Mouse (Mus musculus) forebrain, embryonic 11.5 days (tissue): Measurements from ENCODE around the gene Ptprn2. TPM values are rescaled to one million over a fixed set of nuclear protein-coding genes. Genes with fewer than 3 reads are reported as not detected.

Experiments
- ATAC-seq: fragments of 200-750 bp; cut with Nextera tagmentation; replicated peaks from 2 replicates; pipeline ENCODE4 v1.8.0; 2017; ENCODE audit warnings: moderate TSS enrichment; ENCODE audit not compliant: low FRiP score
- DNase-seq: peaks from one replicate; pipeline ENCODE4 v3.0.0-alpha.2; 2017; ENCODE audit warnings: low spot score
- H3K27ac ChIP-seq: fragments of 300-500 bp; sonication (generic); 2 replicates; pipeline ENCODE4 v1.5.1; 2014; ENCODE audit warnings: low read depth, low read length
- H3K27me3 ChIP-seq: fragments of 300-500 bp; sonication (generic); 2 replicates; pipeline ENCODE4 v1.6.1; 2014; ENCODE audit warnings: mild to moderate bottlenecking, low read length, mixed read lengths; ENCODE audit not compliant: control insufficient read depth, insufficient read depth
- H3K36me3 ChIP-seq: fragments of 300-500 bp; sonication (generic); 2 replicates; pipeline ENCODE4 v1.6.1; 2014; ENCODE audit warnings: mild to moderate bottlenecking, low read length, moderate library complexity, mixed read lengths; ENCODE audit not compliant: control insufficient read depth, insufficient read depth
- H3K4me1 ChIP-seq: fragments of 300-500 bp; sonication (generic); replicated peaks from 2 replicates; pipeline ENCODE4 v1.6.1; 2014; ENCODE audit warnings: low read length, mixed read lengths; ENCODE audit not compliant: control insufficient read depth, insufficient read depth
- H3K4me2 ChIP-seq: fragments of 300-500 bp; sonication (generic); 2 replicates; pipeline ENCODE4 v1.6.1; 2014; ENCODE audit warnings: low read depth, mild to moderate bottlenecking, low read length, moderate library complexity, mixed read lengths; ENCODE audit not compliant: severe bottlenecking
- H3K4me3 ChIP-seq: fragments of 300-500 bp; sonication (generic); 2 replicates; pipeline ENCODE4 v1.5.1; 2014; ENCODE audit warnings: low read depth, low read length
- H3K9ac ChIP-seq: fragments of 300-500 bp; sonication (generic); 2 replicates; pipeline ENCODE4 v1.6.1; 2014; ENCODE audit warnings: low read length
- H3K9me3 ChIP-seq: fragments of 300-500 bp; sonication (generic); 2 replicates; pipeline ENCODE4 v1.6.1; 2016; ENCODE audit warnings: low read length, mixed read lengths; ENCODE audit not compliant: control insufficient read depth
- WGBS: fragments of 180-500 bp; shearing (Covaris S2); extraction: QIAGEN DNeasy Blood & Tissue Kit; methylation state at CpG from one replicate; pipeline ENCODE4 v1.1.7; 2014; 5-methylcytosine and 5-hydroxymethylcytosine counted together
- polyA plus RNA-seq: library from polyadenylated mRNA; unstranded; fragments of >200 nt; fragmentation: Nextera tagmentation; extraction: Ambion mirVana; gene quantifications from 2 replicates; pipeline ENCODE4 v1.2.1, GENCODE M21; 2014

Ptprn2 gene
- polyA plus RNA-seq, 1 experiment from 2014 or later, result 6.8 TPM

- no peak overlapping the region for H3K4me2 ChIP-seq
- no peak overlapping the region for H3K9ac ChIP-seq
- ATAC-seq, result 0 out of 2 replicates have a peak, but pooled peaks have one; percentile 8
- H3K9me3 ChIP-seq, result no peaks in the 10 kb centered on the region
- H3K27me3 ChIP-seq, result no peaks in the 10 kb centered on the region
- no peak overlapping the region for H3K4me3 ChIP-seq
- H3K36me3 ChIP-seq, result no peaks in the 10 kb centered on the region
- H3K4me1 ChIP-seq, result peaks cover 3% of the 10 kb centered on the region; the same call in 1 of the 2 replicates
- peak; percentile 27 for DNase-seq
- no peak overlapping the region for H3K27ac ChIP-seq
- WGBS, result 94% methylated on average over 3 of the region's 3 CpGs
Measured at GRCm38 (mm10) chr12:117034506-117034905, 549.0 kb downstream of the Ptprn2 start.

- peaks cover 5% of the 10 kb centered on the region; the same call in 1 of the 2 replicates for H3K4me1 ChIP-seq
- no peaks in the 10 kb centered on the region for H3K27me3 ChIP-seq
- no peak overlapping the region for H3K4me2 ChIP-seq
- H3K9me3 ChIP-seq, result no peaks in the 10 kb centered on the region
- no peak overlapping the region for H3K27ac ChIP-seq
- no peak overlapping the region for H3K4me3 ChIP-seq
- no peak overlapping the region for H3K9ac ChIP-seq
- H3K36me3 ChIP-seq, result no peaks in the 10 kb centered on the region
- peak; percentile 81 for DNase-seq
- 0% methylated on average over 2 of the region's 2 CpGs for WGBS
- ATAC-seq, result peak; percentile 72
Measured at GRCm38 (mm10) chr12:117035243-117035642, 549.7 kb downstream of the Ptprn2 start.

GRCm38 (mm10) chr12:117039411-117039810, 553.9 kb downstream of the Ptprn2 start:
- H3K9ac ChIP-seq, result no peak overlapping the region
- 27% methylated on average over 3 of the region's 3 CpGs for WGBS
- H3K9me3 ChIP-seq, result no peaks in the 10 kb centered on the region
- no peak for DNase-seq
- peaks cover 5% of the 10 kb centered on the region; the same call in 1 of the 2 replicates for H3K4me1 ChIP-seq
- H3K4me3 ChIP-seq, result no peak overlapping the region
- no peak overlapping the region for H3K4me2 ChIP-seq
- no peaks in the 10 kb centered on the region for H3K36me3 ChIP-seq
- no peaks in the 10 kb centered on the region for H3K27me3 ChIP-seq
- peak overlapping the region; percentile 48; the same call in 1 of the 2 replicates for H3K27ac ChIP-seq
- ATAC-seq, result peak; percentile 74

GRCm38 (mm10) chr12:117041409-117041808, 555.9 kb downstream of the Ptprn2 start:
- Histone ChIP-seq H3K9ac (no peak overlapping the region), H3K4me3 (no peak overlapping the region), H3K4me2 (no peak overlapping the region), H3K36me3 (no peaks in the 10 kb centered on the region), H3K27me3 (no peaks in the 10 kb centered on the region), H3K4me1 (peaks cover 3% of the 10 kb centered on the region; the same call in 1 of the 2 replicates), H3K9me3 (no peaks in the 10 kb centered on the region), H3K27ac (no peak overlapping the region)
- WGBS, result 84% methylated on average over 2 of the region's 2 CpGs
- DNase-seq (no peak), ATAC-seq (no peak)

GRCm38 (mm10) chr12:117042706-117043105, 557.2 kb downstream of the Ptprn2 start:
- ATAC-seq, result no peak
- H3K27ac ChIP-seq, result no peak overlapping the region

GRCm38 (mm10) chr12:117047384-117048251, 562.1 kb downstream of the Ptprn2 start:
- Histone ChIP-seq H3K27me3 (peaks cover 15% of the 10 kb centered on the region), H3K4me2 (no peak overlapping the region), H3K9ac (peak overlapping the region; percentile 7; the same call in 1 of the 2 replicates), H3K27ac (peak overlapping the region; percentile 82), H3K4me1 (peaks cover 18% of the 10 kb centered on the region; the same call in 1 of the 2 replicates), H3K9me3 (no peaks in the 10 kb centered on the region), H3K4me3 (no peak overlapping the region), H3K36me3 (no peaks in the 10 kb centered on the region)
- peak; percentile 68 for ATAC-seq
- WGBS, result 3% methylated on average over 3 of the region's 3 CpGs
- no peak for DNase-seq

More at GRCm38 (mm10) chr12:117042706-117043105, 557.2 kb downstream of the Ptprn2 start:
- H3K4me3 ChIP-seq, result no peak overlapping the region
- no peak for DNase-seq
- no peaks in the 10 kb centered on the region for H3K9me3 ChIP-seq
- H3K4me2 ChIP-seq, result no peak overlapping the region
- H3K4me1 ChIP-seq, result peaks cover 10% of the 10 kb centered on the region; the same call in 1 of the 2 replicates
- no peaks in the 10 kb centered on the region for H3K36me3 ChIP-seq
- WGBS, result 85% methylated on average over 7 of the region's 7 CpGs
- no peaks in the 10 kb centered on the region for H3K27me3 ChIP-seq
- H3K9ac ChIP-seq, result no peak overlapping the region

- Histone ChIP-seq H3K4me3 (no peak overlapping the region), H3K27me3 (peaks cover 20% of the 10 kb centered on the region), H3K9ac (no peak overlapping the region), H3K4me1 (peaks cover 23% of the 10 kb centered on the region; the same call in 1 of the 2 replicates), H3K36me3 (no peaks in the 10 kb centered on the region), H3K9me3 (no peaks in the 10 kb centered on the region), H3K4me2 (no peak overlapping the region), H3K27ac (no peak overlapping the region)
- WGBS, result 61% methylated on average over 10 of the region's 10 CpGs
- DNase-seq (peak; percentile 49), ATAC-seq (no peak)
Measured at GRCm38 (mm10) chr12:117049829-117050228, 564.3 kb downstream of the Ptprn2 start.

GRCm38 (mm10) chr12:117053223-117053850, 567.8 kb downstream of the Ptprn2 start:
- H3K4me1 ChIP-seq, result peaks cover 18% of the 10 kb centered on the region; the same call in 1 of the 2 replicates
- ATAC-seq, result no peak; the same call in 1 of the 2 replicates
- no peaks in the 10 kb centered on the region for H3K9me3 ChIP-seq
- DNase-seq, result no peak
- no peaks in the 10 kb centered on the region for H3K36me3 ChIP-seq
- WGBS, result 48% methylated on average over 9 of the region's 9 CpGs
- H3K27ac ChIP-seq, result peak overlapping the region; percentile 92
- H3K4me3 ChIP-seq, result no peak overlapping the region
- peak overlapping the region; percentile 52 for H3K9ac ChIP-seq
- H3K27me3 ChIP-seq, result peaks cover 46% of the 10 kb centered on the region
- peak overlapping the region; percentile 37; the same call in 1 of the 2 replicates for H3K4me2 ChIP-seq
